Mouse (Mus musculus): Measurements from ENCODE around the gene Rag2.

The Rag2 gene

GRCm38 (mm10) chr2:101628297-101629236 is 4.0 kb downstream of the Rag2 start:
- DNase-seq = peak; percentile 54

- no peak for DNase-seq
These were observed 14.7 kb downstream of the Rag2 start for GRCm38 (mm10) chr2:101638979-101639839.

- DNase-seq = no peak
These were observed 15.4 kb downstream of the Rag2 start for GRCm38 (mm10) chr2:101639840-101640350.

GRCm38 (mm10) chr2:101645841-101646240 is 21.3 kb downstream of the Rag2 start:
- DNase-seq = no peak

GRCm38 (mm10) chr2:101648361-101648760 is 23.8 kb downstream of the Rag2 start:
- no peak for DNase-seq

GRCm38 (mm10) chr2:101649114-101649671 is 24.7 kb downstream of the Rag2 start, which contains the start of the genes Rag1 and B230118H07Rik:
TSS of gene Rag1 (minus strand) at chr2:101649501.
TSS of gene B230118H07Rik (minus strand) at chr2:101649532.
- DNase-seq = no peak

GRCm38 (mm10) chr2:101650446-101650845 is 25.9 kb downstream of the Rag2 start:
- DNase-seq = no peak

- DNase-seq = no peak
These were observed 27.8 kb downstream of the Rag2 start for GRCm38 (mm10) chr2:101652204-101652920.

GRCm38 (mm10) chr2:101652921-101653597 is 28.5 kb downstream of the Rag2 start:
- DNase-seq = peak; percentile 70

- no peak for DNase-seq
These were observed 36.0 kb downstream of the Rag2 start for GRCm38 (mm10) chr2:101660536-101660935.

- DNase-seq = peak; percentile 67
These were observed 40.7 kb downstream of the Rag2 start for GRCm38 (mm10) chr2:101665058-101665702.

GRCm38 (mm10) chr2:101665703-101666092 is 41.2 kb downstream of the Rag2 start:
- no peak for DNase-seq

- DNase-seq = no peak
These were observed 44.2 kb downstream of the Rag2 start for GRCm38 (mm10) chr2:101668751-101669150.

- no peak for DNase-seq
These were observed 49.0 kb downstream of the Rag2 start for GRCm38 (mm10) chr2:101673547-101673946.

- DNase-seq = peak; percentile 87
These were observed 53.9 kb downstream of the Rag2 start, which contains the start of gene Traf6 for GRCm38 (mm10) chr2:101678236-101679021. TSS of gene Traf6 (plus strand) at chr2:101678429.

GRCm38 (mm10) chr2:101679164-101679784 is 54.8 kb downstream of the Rag2 start:
- DNase-seq = peak; percentile 17
